Mouse (Mus musculus): Measurements from ENCODE around the gene Sirt4. TPM values are rescaled to one million over a fixed set of nuclear protein-coding genes. Genes with fewer than 3 reads are reported as not detected.

Gene Sirt4
- polyA plus RNA-seq (2016; fragmentation: Nextera tagmentation; extraction: Ambion mirVana), result 18.7 and 19.0 TPM in 2 replicates

DNA sequence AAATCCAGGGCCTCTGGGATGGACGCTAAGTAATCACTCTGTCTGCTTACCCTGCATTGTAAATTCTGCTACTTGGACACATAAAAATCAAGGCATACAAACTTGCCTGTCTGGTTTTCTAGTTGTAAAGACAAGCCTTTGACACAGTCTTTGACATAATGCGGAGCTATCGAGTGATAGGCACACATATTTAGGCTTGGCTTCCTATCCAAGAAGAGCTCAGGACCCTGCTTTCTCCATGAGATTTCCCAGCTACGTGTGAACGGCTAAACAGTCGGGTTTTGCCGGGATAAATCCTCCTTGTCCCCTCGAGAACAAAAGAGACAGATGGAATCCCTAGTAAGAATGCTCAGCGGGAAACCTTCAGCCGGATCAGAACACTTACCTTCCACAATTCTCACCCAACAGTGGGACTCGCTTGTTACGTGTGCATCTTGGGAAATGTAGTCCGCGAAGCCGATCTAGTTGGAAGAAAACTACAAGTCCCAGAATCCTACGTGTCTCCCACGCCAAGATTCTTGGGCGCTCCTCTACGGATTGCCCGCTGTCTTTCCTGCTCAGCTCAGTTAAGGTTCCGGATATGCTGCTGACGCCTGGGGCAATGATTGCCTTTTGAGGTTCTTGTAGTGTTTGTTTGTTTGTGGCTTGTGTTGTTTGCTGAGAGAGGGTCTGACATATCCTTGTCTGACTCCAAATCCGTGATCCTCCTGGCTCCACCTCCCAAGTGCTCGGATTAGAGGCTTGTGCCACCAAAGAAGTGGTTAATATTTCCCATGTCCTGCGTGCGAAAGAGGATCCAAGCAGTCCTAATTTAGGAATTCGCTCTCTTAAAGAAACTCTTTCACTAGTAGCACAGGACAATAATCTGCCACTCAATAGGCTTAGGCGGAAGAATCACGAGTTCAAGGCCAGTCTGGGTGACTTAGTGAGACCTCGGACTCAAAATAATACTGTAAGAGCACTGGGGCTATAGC lies at the start of gene Sirt4:
Gene Sirt4 (minus strand): TSS at position 779 of the 974 bp plus-strand sequence.
- Histone ChIP-seq H3K36me3 (peaks cover 5% of the 10 kb centered on the region; the same call in 1 of the 2 replicates), H3K27ac (peak within 1 kb of the TSS; percentile 85), H3K27me3 (ENCODE audit: insufficient read depth, poor library complexity, severe bottlenecking) (peaks cover 38% of the 10 kb centered on the region), H3K4me1 (peaks cover 25% of the 10 kb centered on the region), H3K9me3 (no peaks in the 10 kb centered on the region), H3K4me3 (peak within 1 kb of the TSS; percentile 63)
- peak; percentile 96 for DNase-seq (ENCODE audit: low spot score)
- 8% methylated on average over 30 of the region's 30 CpGs for WGBS

DNA sequence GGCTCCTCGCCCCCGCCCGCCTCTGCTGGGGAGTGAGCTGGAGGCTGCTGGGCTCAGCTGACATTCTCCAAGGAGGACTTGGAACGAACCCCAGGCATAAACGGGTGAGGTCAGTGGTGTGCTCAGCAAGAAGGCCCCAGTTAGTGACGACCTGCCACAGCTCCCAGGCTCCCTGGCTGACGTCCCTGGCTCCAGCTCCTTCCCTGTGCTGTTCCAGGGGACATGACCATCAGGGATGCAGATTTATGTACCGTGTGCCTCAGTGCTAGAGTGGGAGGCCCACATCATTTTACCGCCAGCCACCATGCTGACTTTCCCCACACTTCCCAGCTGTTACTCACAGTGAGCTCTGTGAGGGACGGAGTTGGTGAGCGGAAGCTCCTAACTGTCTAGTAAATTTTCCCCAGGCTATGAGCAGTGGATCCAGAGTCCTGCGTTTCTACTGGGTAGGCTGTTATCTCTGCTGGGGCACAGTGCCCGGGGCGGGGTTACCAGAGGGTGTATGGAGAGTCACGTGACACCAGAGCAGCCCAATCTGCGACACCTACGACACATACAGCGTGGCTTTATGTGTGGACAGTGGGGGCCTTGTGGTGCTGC lies 47.2 kb upstream of the Sirt4 start:
- H3K4me3 ChIP-seq, result 0 out of 2 replicates have a peak overlapping the region, but pooled peaks have one; percentile 18
- WGBS, result 37% methylated on average over 18 of the region's 18 CpGs
- DNase-seq (ENCODE audit: low spot score), result no peak
- H3K9me3 ChIP-seq, result no peaks in the 10 kb centered on the region
- no peaks in the 10 kb centered on the region for H3K36me3 ChIP-seq
- H3K4me1 ChIP-seq, result peaks cover 91% of the 10 kb centered on the region
- peak overlapping the region; percentile 82 for H3K27ac ChIP-seq
- H3K27me3 ChIP-seq (ENCODE audit: insufficient read depth, poor library complexity, severe bottlenecking), result no peaks in the 10 kb centered on the region

DNA sequence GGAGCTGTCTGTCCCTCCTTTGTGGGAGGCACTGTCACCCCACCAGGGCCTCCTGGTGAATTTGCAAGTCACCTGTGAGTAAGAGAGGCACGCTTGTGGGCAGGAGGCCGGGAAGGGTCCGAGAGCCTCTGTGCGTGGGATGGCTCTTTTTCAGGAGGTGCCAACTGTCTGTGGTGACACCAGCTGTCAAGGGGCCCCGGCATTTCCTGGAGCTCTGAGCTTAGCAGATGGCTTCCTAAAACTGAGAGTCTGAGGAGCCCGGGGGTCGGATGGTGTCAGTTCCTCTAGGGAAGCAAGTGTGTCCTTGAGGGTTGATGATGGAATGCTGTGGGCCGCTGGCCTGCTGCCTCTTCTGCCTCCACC lies 45.9 kb upstream of the Sirt4 start:
- Histone ChIP-seq H3K4me3 (no peak overlapping the region), H3K36me3 (0 out of 2 replicates have a peak, but pooled peaks cover 7% of the 10 kb centered on the region), H3K9me3 (no peaks in the 10 kb centered on the region), H3K4me1 (peaks cover 93% of the 10 kb centered on the region), H3K27ac (peak overlapping the region; percentile 76), H3K27me3 (ENCODE audit: insufficient read depth, poor library complexity, severe bottlenecking) (no peaks in the 10 kb centered on the region)
- no peak for DNase-seq (ENCODE audit: low spot score)
- 50% methylated on average over 8 of the region's 8 CpGs for WGBS

DNA sequence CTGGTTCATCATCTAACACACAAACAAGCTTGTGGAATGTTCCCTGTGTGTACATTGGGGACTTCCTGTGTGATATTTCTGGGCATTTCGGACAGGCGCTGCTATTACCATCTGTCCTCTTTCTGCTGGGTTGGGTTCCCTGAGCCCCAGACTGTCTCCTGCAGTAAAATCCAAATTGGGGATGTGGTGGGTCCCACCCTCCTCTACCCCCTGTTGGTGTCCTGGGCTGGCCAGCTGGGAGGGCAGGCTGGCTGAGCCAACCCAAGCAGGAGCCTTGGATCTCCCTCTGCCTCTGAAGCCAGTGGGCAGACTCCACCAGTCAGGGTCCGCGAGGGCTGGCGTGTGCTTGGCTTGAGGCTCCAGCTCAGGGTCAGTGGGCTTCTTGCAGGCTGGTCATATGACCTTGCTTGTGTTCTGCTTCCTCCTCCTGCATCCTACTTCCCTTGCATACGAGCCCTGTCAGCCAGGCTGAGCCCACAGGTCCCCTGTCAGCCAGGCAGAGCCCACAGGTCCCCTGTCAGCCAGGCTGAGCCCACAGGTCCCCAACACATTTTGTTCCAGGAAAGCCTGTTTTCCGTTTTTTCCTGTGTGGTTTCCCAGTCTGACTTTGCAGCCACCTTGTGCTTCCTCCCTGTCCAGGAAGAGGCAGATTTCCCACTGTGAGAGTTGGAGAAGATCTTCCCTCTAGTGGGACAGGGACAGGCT lies 45.4 kb upstream of the Sirt4 start:
- H3K4me1 ChIP-seq, result peaks cover 93% of the 10 kb centered on the region
- 0 out of 2 replicates have a peak, but pooled peaks cover 7% of the 10 kb centered on the region for H3K36me3 ChIP-seq
- no peaks in the 10 kb centered on the region for H3K27me3 ChIP-seq (ENCODE audit: insufficient read depth, poor library complexity, severe bottlenecking)
- WGBS, result 47% methylated on average over 7 of the region's 7 CpGs
- H3K27ac ChIP-seq, result peak overlapping the region; percentile 76
- DNase-seq (ENCODE audit: low spot score), result no peak
- H3K9me3 ChIP-seq, result no peaks in the 10 kb centered on the region
- peak overlapping the region; percentile 20; the same call in 1 of the 2 replicates for H3K4me3 ChIP-seq

DNA sequence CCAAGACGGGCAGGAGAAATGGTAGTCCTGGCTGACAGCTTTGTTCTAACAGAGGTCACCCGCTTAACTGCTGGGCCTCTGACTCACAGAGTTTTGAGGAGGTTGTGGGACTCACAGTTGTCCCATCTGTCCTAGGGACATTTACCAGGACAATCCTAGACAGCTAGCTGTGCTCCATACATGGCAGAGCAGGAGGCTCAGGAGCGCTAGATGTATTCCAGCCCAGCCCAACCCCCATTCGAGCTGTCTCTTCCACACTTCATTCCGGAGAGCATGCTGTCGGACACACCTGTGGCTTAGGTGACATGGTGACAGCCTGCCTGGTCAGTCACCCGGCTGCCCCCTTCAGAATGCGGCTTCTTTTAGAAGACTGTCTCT lies 44.8 kb upstream of the Sirt4 start:
- Histone ChIP-seq H3K9me3 (no peaks in the 10 kb centered on the region), H3K27me3 (ENCODE audit: insufficient read depth, poor library complexity, severe bottlenecking) (no peaks in the 10 kb centered on the region), H3K4me3 (peak overlapping the region; percentile 20; the same call in 1 of the 2 replicates), H3K36me3 (0 out of 2 replicates have a peak, but pooled peaks cover 7% of the 10 kb centered on the region), H3K27ac (peak overlapping the region; percentile 76), H3K4me1 (peaks cover 93% of the 10 kb centered on the region)
- WGBS, result 29% methylated on average over 8 of the region's 8 CpGs
- no peak for DNase-seq (ENCODE audit: low spot score)

DNA sequence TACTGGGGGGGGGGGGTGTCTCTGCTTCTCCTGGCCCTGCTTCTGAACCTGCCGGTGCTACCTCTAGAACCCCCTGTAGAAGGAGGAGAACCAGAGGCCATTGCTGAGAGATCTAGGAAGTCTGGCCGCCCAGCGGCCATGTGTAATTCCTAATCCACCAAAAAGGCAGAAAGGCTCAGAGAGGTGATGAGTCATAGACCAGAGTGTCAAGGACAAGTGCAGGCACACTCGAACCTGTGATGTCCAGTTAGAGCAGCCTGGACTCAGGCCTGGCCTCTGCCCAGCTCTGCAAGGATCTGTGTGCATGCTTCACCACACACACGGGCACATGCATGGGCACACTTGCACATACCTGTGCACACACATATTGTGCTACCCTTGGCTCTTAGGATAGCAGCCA lies 43.6 kb upstream of the Sirt4 start:
- Histone ChIP-seq H3K36me3 (0 out of 2 replicates have a peak, but pooled peaks cover 7% of the 10 kb centered on the region), H3K4me1 (peaks cover 94% of the 10 kb centered on the region), H3K27me3 (ENCODE audit: insufficient read depth, poor library complexity, severe bottlenecking) (no peaks in the 10 kb centered on the region), H3K9me3 (no peaks in the 10 kb centered on the region), H3K27ac (no peak overlapping the region), H3K4me3 (no peak overlapping the region)
- 72% methylated on average over 5 of the region's 5 CpGs for WGBS
- DNase-seq (ENCODE audit: low spot score), result no peak

DNA sequence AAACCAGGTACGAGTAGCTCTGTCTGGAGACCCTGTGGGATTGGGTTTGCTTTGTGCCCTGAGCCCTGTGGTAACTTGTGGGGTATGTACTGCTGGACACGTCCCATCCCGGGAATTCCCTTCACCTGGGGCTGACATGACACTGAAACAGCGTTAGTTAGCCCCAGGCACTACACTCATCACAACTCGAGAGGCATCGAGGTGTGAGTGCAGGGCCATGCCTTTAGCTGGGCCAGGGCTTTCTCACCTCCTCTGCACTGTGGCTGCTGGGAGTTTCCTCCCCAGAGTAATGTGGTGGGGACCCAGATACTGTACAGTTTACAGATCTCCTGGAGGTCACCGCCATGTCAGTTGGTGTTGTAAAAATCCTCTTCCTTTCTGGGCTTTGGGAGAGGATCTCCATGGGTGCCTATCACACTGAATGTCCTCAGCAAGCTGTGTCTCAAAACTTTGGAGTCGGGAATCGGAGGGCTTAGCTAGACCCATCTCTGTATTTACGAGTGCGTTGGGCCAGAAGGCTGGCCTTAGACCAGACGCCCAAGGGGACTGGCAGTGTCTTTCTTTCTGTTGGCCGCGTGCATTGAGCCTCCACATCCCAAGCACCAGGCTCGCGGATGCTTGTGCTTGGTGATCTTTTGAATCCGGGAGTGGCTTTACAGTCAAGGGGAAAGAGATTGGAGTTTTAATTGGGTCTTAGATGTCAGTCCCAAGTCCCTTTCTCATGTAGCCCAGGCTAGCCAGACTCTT lies 42.1 kb upstream of the Sirt4 start:
- H3K4me3 ChIP-seq, result no peak overlapping the region
- H3K36me3 ChIP-seq, result 0 out of 2 replicates have a peak, but pooled peaks cover 7% of the 10 kb centered on the region
- no peaks in the 10 kb centered on the region for H3K9me3 ChIP-seq
- no peaks in the 10 kb centered on the region for H3K27me3 ChIP-seq (ENCODE audit: insufficient read depth, poor library complexity, severe bottlenecking)
- peak overlapping the region; percentile 77; the same call in 1 of the 2 replicates for H3K27ac ChIP-seq
- 86% methylated on average over 17 of the region's 17 CpGs for WGBS
- no peak for DNase-seq (ENCODE audit: low spot score)
- H3K4me1 ChIP-seq, result peaks cover 95% of the 10 kb centered on the region

DNA sequence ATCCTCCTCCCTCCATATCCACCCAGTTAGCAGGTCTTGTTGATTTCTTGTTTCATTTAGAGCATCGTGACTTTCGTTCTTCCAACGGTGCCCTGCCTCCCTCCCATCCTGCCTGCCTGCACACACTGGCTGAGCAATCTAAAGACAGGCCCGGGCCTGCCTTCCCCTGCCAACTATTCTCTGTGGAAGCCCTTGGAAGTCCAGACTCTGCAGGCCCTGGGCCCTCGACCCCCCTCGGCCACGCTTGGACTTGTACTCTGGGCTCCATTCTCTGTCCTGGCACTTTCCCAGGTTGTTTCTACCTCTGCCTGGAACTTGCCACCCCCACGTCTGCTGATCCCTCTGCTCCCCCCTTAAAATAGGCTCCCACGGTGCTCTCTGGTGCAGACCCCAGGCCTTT lies 41.4 kb upstream of the Sirt4 start:
- Histone ChIP-seq H3K27ac (peak overlapping the region; percentile 77), H3K4me3 (no peak overlapping the region)

DNA sequence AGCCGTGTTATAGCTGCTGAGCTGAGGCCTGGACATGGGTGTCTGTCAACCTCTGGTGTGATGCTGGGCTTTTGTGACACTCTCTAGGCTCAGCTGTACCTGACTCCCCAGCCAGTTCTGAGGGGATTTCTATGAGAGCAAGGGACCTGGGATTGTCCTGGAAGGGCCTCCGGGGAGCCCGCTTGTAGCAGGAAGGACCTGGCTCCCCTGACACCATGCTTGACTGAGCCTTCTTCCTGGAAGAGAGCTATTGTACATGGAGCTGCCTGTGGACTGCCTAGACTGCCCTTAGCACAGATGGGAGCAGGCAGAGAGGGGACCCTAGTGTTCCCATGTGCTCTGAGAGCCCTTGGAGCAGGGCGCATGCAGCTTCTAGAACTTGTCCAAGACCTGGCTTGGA lies 40.9 kb upstream of the Sirt4 start:
- 89% methylated on average over 4 of the region's 4 CpGs for WGBS
- H3K36me3 ChIP-seq, result peaks cover 7% of the 10 kb centered on the region; the same call in 1 of the 2 replicates
- H3K9me3 ChIP-seq, result no peaks in the 10 kb centered on the region
- peaks cover 95% of the 10 kb centered on the region for H3K4me1 ChIP-seq
- H3K27me3 ChIP-seq (ENCODE audit: insufficient read depth, poor library complexity, severe bottlenecking), result no peaks in the 10 kb centered on the region
- DNase-seq (ENCODE audit: low spot score), result no peak
- no peak overlapping the region for H3K4me3 ChIP-seq
- H3K27ac ChIP-seq, result peak overlapping the region; percentile 77

More for the DNA sequence above, 41.4 kb upstream of the Sirt4 start:
- WGBS, result 78% methylated on average over 9 of the region's 9 CpGs
- Histone ChIP-seq H3K4me1 (peaks cover 95% of the 10 kb centered on the region), H3K9me3 (no peaks in the 10 kb centered on the region), H3K36me3 (0 out of 2 replicates have a peak, but pooled peaks cover 7% of the 10 kb centered on the region), H3K27me3 (ENCODE audit: insufficient read depth, poor library complexity, severe bottlenecking) (no peaks in the 10 kb centered on the region)
- no peak for DNase-seq (ENCODE audit: low spot score)

DNA sequence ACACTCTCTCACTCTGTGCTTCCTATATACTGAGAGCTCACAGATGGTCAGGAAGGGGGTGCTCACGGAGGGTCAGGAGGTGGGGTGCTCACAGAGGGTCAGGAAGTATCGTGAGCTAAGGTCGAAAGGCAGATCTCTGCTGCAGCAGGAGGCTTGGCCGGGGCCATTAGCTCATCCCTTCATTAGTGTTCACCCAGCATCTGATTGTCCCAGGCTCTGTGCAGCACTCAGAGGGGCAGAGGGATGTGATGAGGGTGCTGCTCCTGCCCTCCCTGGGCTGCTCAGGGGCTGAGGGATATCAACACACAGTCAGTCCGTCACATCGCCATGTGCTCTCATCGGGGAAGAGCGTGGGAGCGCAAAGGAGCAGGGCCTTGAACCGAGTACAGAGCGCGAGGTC lies 39.9 kb upstream of the Sirt4 start:
- 49% methylated on average over 12 of the region's 12 CpGs for WGBS
- Histone ChIP-seq H3K4me3 (peak overlapping the region; percentile 41), H3K27me3 (ENCODE audit: insufficient read depth, poor library complexity, severe bottlenecking) (no peaks in the 10 kb centered on the region), H3K27ac (peak overlapping the region; percentile 77), H3K36me3 (peaks cover 7% of the 10 kb centered on the region; the same call in 1 of the 2 replicates), H3K4me1 (peaks cover 92% of the 10 kb centered on the region), H3K9me3 (no peaks in the 10 kb centered on the region)
- no peak for DNase-seq (ENCODE audit: low spot score)

DNA sequence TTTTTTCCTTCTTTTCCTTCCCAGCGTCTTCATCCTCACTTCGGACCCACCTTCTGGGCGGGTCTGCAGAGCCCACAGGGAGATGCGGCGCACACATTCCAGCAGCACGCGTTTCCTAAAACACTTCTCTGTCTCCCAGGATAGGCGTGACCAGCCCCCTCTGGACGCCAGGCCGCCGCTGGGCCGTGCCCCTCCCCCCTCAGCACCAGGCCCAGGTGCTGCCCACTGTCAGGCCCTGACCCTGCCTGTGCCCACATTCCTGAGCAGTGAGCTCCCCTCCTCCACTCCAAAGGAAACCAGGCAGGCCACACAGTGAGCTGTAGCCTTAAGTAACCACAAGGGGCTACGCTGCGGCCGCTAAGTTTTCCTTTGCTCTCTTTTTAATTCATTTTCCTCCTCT lies 39.4 kb upstream of the Sirt4 start:
- WGBS, result 5% methylated on average over 15 of the region's 15 CpGs
- no peak for DNase-seq (ENCODE audit: low spot score)
- H3K27ac ChIP-seq, result peak overlapping the region; percentile 77
- H3K36me3 ChIP-seq, result peaks cover 7% of the 10 kb centered on the region; the same call in 1 of the 2 replicates
- no peaks in the 10 kb centered on the region for H3K9me3 ChIP-seq
- no peaks in the 10 kb centered on the region for H3K27me3 ChIP-seq (ENCODE audit: insufficient read depth, poor library complexity, severe bottlenecking)
- peak overlapping the region; percentile 41 for H3K4me3 ChIP-seq
- peaks cover 89% of the 10 kb centered on the region for H3K4me1 ChIP-seq

DNA sequence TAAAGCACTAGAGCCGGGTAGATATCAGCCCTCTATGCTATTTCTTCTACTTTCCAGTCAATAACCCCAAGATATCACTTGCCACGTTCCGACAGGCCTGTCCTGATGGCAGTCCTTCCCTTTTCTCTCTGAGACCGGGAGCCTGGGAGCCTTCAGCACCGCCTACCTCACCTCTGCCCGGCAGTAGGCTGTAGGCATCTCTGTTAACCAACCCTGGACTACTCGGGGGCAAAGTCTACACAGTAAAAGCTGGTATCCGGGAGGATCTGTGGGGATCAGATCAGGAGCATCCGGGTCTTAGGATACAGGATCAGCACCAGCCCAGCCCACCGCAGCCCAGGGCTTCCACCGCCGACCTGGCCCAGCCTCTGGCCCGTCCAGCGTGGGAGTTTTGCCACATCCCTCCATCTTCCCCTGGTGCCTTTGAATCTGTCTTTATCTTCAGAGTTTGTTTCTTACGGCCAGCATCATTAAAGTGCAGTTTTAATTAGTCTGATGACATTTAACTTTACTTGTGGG lies 38.5 kb upstream of the Sirt4 start:
- peak overlapping the region; percentile 77 for H3K27ac ChIP-seq
- H3K9me3 ChIP-seq, result no peaks in the 10 kb centered on the region
- H3K36me3 ChIP-seq, result peaks cover 10% of the 10 kb centered on the region; the same call in 1 of the 2 replicates
- H3K4me1 ChIP-seq, result peaks cover 83% of the 10 kb centered on the region
- DNase-seq (ENCODE audit: low spot score), result no peak
- H3K4me3 ChIP-seq, result no peak overlapping the region
- WGBS, result 66% methylated on average over 15 of the region's 15 CpGs
- no peaks in the 10 kb centered on the region for H3K27me3 ChIP-seq (ENCODE audit: insufficient read depth, poor library complexity, severe bottlenecking)

Data from heart, embryonic 10.5 days (tissue).